Mouse (Mus musculus): Measurements from ENCODE around the gene Fam3b. TPM values are rescaled to one million over a fixed set of nuclear protein-coding genes. Genes with fewer than 3 reads are reported as not detected.

Gene Fam3b
- polyA plus RNA-seq, 2 experiments: 0.14 TPM; not detected in 1

DNA sequence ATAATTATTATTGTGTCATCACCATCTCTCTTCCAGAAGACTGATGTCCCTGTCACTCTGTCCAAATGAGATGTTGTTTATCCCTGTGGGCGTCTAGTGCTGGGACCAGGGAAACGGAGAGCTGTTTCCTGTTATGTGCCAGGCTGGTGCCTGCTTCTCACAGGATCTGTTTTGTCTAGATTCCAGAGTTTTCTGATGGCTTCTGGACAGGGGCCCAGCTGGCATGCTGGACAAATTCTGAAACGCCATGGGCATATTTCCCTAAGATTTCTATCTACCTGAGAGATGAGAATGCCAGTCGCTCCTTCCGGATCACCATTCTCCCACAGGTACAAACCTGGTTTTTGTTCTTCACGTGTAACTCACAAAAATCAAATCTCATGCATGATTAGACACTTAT lies 92.9 kb downstream of the Fam3b start:
- Histone ChIP-seq H3K4me2 (ENCODE audit: low read depth) (no peak overlapping the region), H3K36me3 (replicated peaks; ENCODE audit: control insufficient read depth, insufficient read depth, low read depth) (no peaks in the 10 kb centered on the region), H3K4me3 (ENCODE audit: insufficient read depth in 1 of 2, low read depth in 2 of 2, low read length in 2 of 2) (no peak overlapping the region), H3K4me1 (replicated peaks; ENCODE audit: control insufficient read depth in 2 of 2, insufficient read depth in 2 of 2, low read length in 1 of 2) (no peaks in the 10 kb centered on the region), H3K27me3 (ENCODE audit: control insufficient read depth, insufficient read depth, low read length) (no peaks in the 10 kb centered on the region), H3K9ac (replicated peaks) (no peak overlapping the region), H3K9me3 (ENCODE audit: control insufficient read depth, low read length) (no peaks in the 10 kb centered on the region), H3K27ac (no peak overlapping the region)
- TF ChIP-seq EP300 (IDR thresholded peaks at IDR 0.05; ENCODE audit: low read depth): no peak
- no peak for TF ChIP-seq CTCF (IDR thresholded peaks at IDR 0.05; ENCODE audit: low read depth)
- ATAC-seq (ENCODE audit: insufficient read depth) (no peak), DNase-seq (ENCODE audit: low read depth in 3 of 3, low spot score in 3 of 3) (no peak)
- whole genome bisulfite sequencing (ENCODE audit: insufficient replicate concordance): 60% methylated on average over 6 of the region's 6 CpGs

Other genes starting within 250 kb of the Fam3b start
- 0.26 and 0.57 TPM in 2 replicates for gene Bace2, start 158.1 kb downstream of the Fam3b start, polyA plus RNA-seq (2012; rRNA removed)
- gene Bace2, start 158.1 kb downstream of the Fam3b start, polyA plus RNA-seq (2014; fragmentation: Nextera tagmentation; extraction: Ambion mirVana): 3.4 and 6.3 TPM in 2 replicates
- gene Mx1, start 51.9 kb downstream of the Fam3b start, polyA plus RNA-seq (2012; rRNA removed): 0.29 and 0.46 TPM in 2 replicates
- gene Mx1, start 51.9 kb downstream of the Fam3b start, polyA plus RNA-seq (2014; fragmentation: Nextera tagmentation; extraction: Ambion mirVana): 0.16 and 0.48 TPM in 2 replicates
- gene Tmprss2, start 96.4 kb upstream of the Fam3b start, polyA plus RNA-seq (2012; rRNA removed): 2.4 and 2.9 TPM in 2 replicates
- gene Tmprss2, start 96.4 kb upstream of the Fam3b start, polyA plus RNA-seq (2014; fragmentation: Nextera tagmentation; extraction: Ambion mirVana): 3.4 and 3.9 TPM in 2 replicates
- gene Ripk4, start 249.0 kb upstream of the Fam3b start, polyA plus RNA-seq (2012; rRNA removed): 1.2 and 1.4 TPM in 2 replicates
- gene Ripk4, start 249.0 kb upstream of the Fam3b start, polyA plus RNA-seq (2014; fragmentation: Nextera tagmentation; extraction: Ambion mirVana): 1.8 and 2.4 TPM in 2 replicates